Mouse (Mus musculus) forebrain, postnatal 0 days (tissue): ENCODE results near the gene Ankrd11. TPM values are rescaled to one million over a fixed set of nuclear protein-coding genes. Genes with fewer than 3 reads are reported as not detected.

Experiments used
- ATAC-seq: fragments of 200-750 bp; cut with Nextera tagmentation; 2 replicates; pipeline ENCODE4 v1.8.0; 2017; ENCODE audit warnings: mild to moderate bottlenecking, moderate library complexity
- DNase-seq: peaks from one replicate; pipeline ENCODE4 v3.0.0-alpha.2; 2015
- H3K27ac ChIP-seq: fragments of 300-500 bp; sonication (generic); 2 replicates; pipeline ENCODE4 v1.5.1; 2014; ENCODE audit warnings: low read depth, mild to moderate bottlenecking, antibody characterized with exemption, low read length, moderate library complexity, mixed read lengths
- H3K27me3 ChIP-seq: fragments of 300-500 bp; sonication (generic); 2 replicates; pipeline ENCODE4 v1.6.1; 2014; ENCODE audit warnings: mild to moderate bottlenecking, low read length, mixed read lengths; ENCODE audit not compliant: insufficient read depth
- H3K36me3 ChIP-seq: fragments of 300-500 bp; sonication (generic); 2 replicates; pipeline ENCODE4 v1.6.1; 2014; ENCODE audit warnings: mild to moderate bottlenecking, moderate library complexity; ENCODE audit not compliant: insufficient read depth
- H3K4me1 ChIP-seq: fragments of 300-500 bp; sonication (generic); 2 replicates; pipeline ENCODE4 v1.6.1; 2014; ENCODE audit warnings: antibody characterized with exemption; ENCODE audit not compliant: insufficient read depth
- H3K4me2 ChIP-seq: fragments of 300-500 bp; sonication (generic); 2 replicates; pipeline ENCODE4 v1.6.1; 2014; ENCODE audit warnings: low read depth, mild to moderate bottlenecking, moderate library complexity
- H3K4me3 ChIP-seq: fragments of 300-500 bp; sonication (generic); 2 replicates; pipeline ENCODE4 v1.5.1; 2014; ENCODE audit warnings: low read depth, low read length, mixed read lengths
- H3K9ac ChIP-seq: fragments of 300-500 bp; sonication (generic); 2 replicates; pipeline ENCODE4 v1.6.1; 2014; ENCODE audit warnings: mild to moderate bottlenecking
- H3K9me3 ChIP-seq: fragments of 300-500 bp; sonication (generic); 2 replicates; pipeline ENCODE4 v1.6.1; 2016; ENCODE audit warnings: low read length
- CTCF ChIP-seq: sonication (generic); IDR thresholded peaks from 2 replicates; pipeline ENCODE4 v1.5.1; 2016; ENCODE audit warnings: antibody characterized with exemption, control low read depth, low read depth
- WGBS: fragments of 180-500 bp; shearing (Covaris S2); extraction: QIAGEN DNeasy Blood & Tissue Kit; methylation state at CpG from one replicate; pipeline ENCODE4 v1.1.7; 2014; 5-methylcytosine and 5-hydroxymethylcytosine counted together
- polyA plus RNA-seq: library from polyadenylated mRNA; unstranded; fragments of >200 nt; fragmentation: Nextera tagmentation; extraction: Ambion mirVana; gene quantifications from 2 replicates; pipeline ENCODE4 v1.2.1, GENCODE M21; 2015
- total RNA-seq: library from RNA; depleted of rRNA; stranded (reverse); fragments of >200 nt; gene quantifications from 2 replicates; pipeline ENCODE4 v1.2.3, GENCODE M21; 2014

Gene Ankrd11
- total and polyA plus RNA-seq, 2 experiments from 2014 or later = 73.5 to 103 TPM

GRCm38 (mm10) chr8:122878231-122878630 is 163.8 kb downstream of the Ankrd11 start:
- no peaks in the 10 kb centered on the region for H3K9me3 ChIP-seq
- H3K27ac ChIP-seq = no peak overlapping the region
- peaks cover 18% of the 10 kb centered on the region for H3K36me3 ChIP-seq
- no peak overlapping the region for H3K4me2 ChIP-seq
- no peak overlapping the region for H3K4me3 ChIP-seq
- TF ChIP-seq CTCF = no peak
- no peaks in the 10 kb centered on the region for H3K27me3 ChIP-seq
- no peak for ATAC-seq
- no peak overlapping the region for H3K9ac ChIP-seq
- no peak for DNase-seq
- no peaks in the 10 kb centered on the region for H3K4me1 ChIP-seq
- WGBS = 88% methylated on average over 3 of the region's 3 CpGs

DNA sequence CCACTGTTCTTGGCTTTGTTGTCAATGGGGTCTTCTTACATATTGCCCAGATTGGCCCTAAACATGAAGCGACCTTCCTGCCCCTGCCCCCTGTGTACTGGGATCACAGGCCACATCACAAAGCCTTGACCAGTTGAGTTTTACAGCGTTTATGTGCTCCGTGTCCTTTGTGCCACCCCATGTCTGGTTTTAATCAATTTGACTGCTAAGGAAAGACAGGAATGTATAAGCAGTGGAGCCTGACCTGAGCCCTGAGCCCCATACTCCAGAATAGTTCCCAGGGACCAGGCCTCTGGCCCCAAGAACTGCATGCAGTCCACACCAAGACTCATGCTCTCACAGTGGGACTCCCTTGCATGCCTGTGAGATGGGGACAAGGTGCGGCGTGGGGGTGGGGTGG is 166.9 kb downstream of the Ankrd11 start:
- no peak for ATAC-seq
- Histone ChIP-seq H3K36me3 (no peaks in the 10 kb centered on the region), H3K4me2 (no peak overlapping the region), H3K4me1 (no peaks in the 10 kb centered on the region), H3K27me3 (no peaks in the 10 kb centered on the region), H3K9me3 (no peaks in the 10 kb centered on the region), H3K27ac (no peak overlapping the region), H3K4me3 (no peak overlapping the region), H3K9ac (no peak overlapping the region)
- WGBS = 84% methylated on average over 5 of the region's 5 CpGs
- no peak for TF ChIP-seq CTCF
- DNase-seq = no peak

GRCm38 (mm10) chr8:122873171-122873570 is 168.9 kb downstream of the Ankrd11 start:
- no peak overlapping the region for H3K4me2 ChIP-seq
- no peak overlapping the region for H3K9ac ChIP-seq
- ATAC-seq (0 out of 2 replicates have a peak, but pooled peaks have one; percentile 51), DNase-seq (no peak)
- H3K36me3 ChIP-seq = no peaks in the 10 kb centered on the region
- 45% methylated on average over 6 of the region's 6 CpGs for WGBS
- H3K4me3 ChIP-seq = no peak overlapping the region
- H3K9me3 ChIP-seq = no peaks in the 10 kb centered on the region
- no peaks in the 10 kb centered on the region for H3K4me1 ChIP-seq
- no peak for TF ChIP-seq CTCF
- no peak overlapping the region for H3K27ac ChIP-seq
- no peaks in the 10 kb centered on the region for H3K27me3 ChIP-seq

GRCm38 (mm10) chr8:122871663-122872062 is 170.4 kb downstream of the Ankrd11 start:
- no peak overlapping the region for H3K9ac ChIP-seq
- no peaks in the 10 kb centered on the region for H3K9me3 ChIP-seq
- H3K4me2 ChIP-seq = no peak overlapping the region
- no peaks in the 10 kb centered on the region for H3K4me1 ChIP-seq
- no peak overlapping the region for H3K4me3 ChIP-seq
- H3K36me3 ChIP-seq = no peaks in the 10 kb centered on the region
- DNase-seq (no peak), ATAC-seq (no peak)
- 63% methylated on average over 9 of the region's 9 CpGs for WGBS
- no peak overlapping the region for H3K27ac ChIP-seq
- H3K27me3 ChIP-seq = no peaks in the 10 kb centered on the region
- no peak for TF ChIP-seq CTCF

DNA sequence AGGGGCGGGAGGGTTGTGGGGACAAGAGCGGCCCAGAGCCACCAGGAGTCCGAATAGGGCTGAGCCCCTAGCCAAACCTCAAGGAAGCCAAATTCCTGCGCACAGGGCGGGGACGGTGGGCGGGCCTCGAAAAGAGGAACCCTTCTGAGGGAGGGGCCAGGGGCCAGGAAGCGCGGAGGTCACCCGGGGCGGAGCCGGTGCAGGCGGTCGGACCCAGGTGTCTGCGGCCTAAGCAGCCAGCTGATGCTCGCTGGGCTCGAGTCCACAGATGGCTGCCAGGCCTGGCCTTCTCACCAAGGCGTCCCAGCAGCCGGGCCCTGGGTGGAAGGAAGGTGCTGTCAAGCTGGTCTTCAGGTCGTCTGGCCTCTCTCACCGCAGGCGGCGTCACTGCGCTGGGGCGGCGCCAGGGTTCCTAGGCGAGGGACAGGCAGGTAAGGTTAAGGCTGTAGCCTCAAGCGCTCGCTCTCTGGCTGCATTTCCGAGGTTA is 171.7 kb downstream of the Ankrd11 start:
- DNase-seq = no peak
- Histone ChIP-seq H3K4me1 (no peaks in the 10 kb centered on the region), H3K4me2 (no peak overlapping the region), H3K9ac (no peak overlapping the region), H3K27ac (no peak overlapping the region), H3K9me3 (peaks cover 7% of the 10 kb centered on the region; the same call in 1 of the 2 replicates), H3K27me3 (no peaks in the 10 kb centered on the region), H3K36me3 (no peaks in the 10 kb centered on the region), H3K4me3 (no peak overlapping the region)
- ATAC-seq = no peak
- TF ChIP-seq CTCF = no peak
- WGBS = 14% methylated on average over 31 of the region's 31 CpGs

DNA sequence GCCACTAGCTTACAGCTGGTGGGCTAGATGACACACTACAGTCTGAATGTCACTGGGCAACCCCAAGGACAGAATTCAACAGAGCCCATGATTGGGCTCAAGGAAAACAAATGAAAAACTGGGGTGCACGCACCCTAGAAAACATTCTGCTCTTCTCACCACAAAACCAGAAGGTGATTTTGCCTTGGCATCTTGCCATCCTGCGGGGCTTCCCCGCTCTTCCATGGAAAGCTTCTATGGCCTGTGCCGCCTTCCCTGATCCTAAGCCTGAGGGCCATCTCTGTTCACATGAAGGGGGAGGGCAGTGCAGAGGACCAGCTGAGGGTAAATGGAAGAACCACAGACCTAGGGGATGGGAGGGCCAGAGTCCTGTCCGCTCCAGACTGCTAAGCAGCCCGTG is 174.1 kb downstream of the Ankrd11 start:
- Histone ChIP-seq H3K9ac (no peak overlapping the region), H3K36me3 (no peaks in the 10 kb centered on the region), H3K9me3 (peaks cover 7% of the 10 kb centered on the region; the same call in 1 of the 2 replicates), H3K27me3 (no peaks in the 10 kb centered on the region), H3K27ac (no peak overlapping the region), H3K4me1 (no peaks in the 10 kb centered on the region), H3K4me3 (no peak overlapping the region), H3K4me2 (no peak overlapping the region)
- ATAC-seq (no peak), DNase-seq (no peak)
- 84% methylated on average over 6 of the region's 6 CpGs for WGBS
- no peak for TF ChIP-seq CTCF

DNA sequence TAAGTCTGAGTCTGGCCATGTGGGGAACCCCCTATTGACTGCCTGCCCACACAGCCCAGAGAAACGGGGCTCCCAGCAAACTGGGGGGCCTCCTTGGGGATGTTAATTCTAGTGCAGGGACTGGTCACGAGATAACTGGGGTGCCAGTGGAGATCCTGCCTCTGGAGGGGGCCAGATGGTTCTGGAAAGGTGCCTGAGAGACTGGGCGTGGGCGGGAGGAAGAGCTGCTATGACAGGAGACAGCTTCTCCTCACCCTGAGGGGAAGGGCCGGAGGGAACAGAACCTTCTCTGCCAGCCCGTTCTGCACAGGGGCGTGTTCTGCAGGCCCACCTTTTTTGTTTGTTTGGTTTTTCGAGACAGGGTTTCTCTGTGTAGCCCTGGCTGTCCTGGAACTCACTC is 175.8 kb downstream of the Ankrd11 start:
- Histone ChIP-seq H3K9ac (no peak overlapping the region), H3K27me3 (no peaks in the 10 kb centered on the region), H3K4me3 (no peak overlapping the region), H3K27ac (no peak overlapping the region), H3K4me1 (no peaks in the 10 kb centered on the region), H3K36me3 (no peaks in the 10 kb centered on the region), H3K9me3 (peaks cover 7% of the 10 kb centered on the region; the same call in 1 of the 2 replicates), H3K4me2 (no peak overlapping the region)
- DNase-seq (no peak), ATAC-seq (no peak)
- 88% methylated on average over 8 of the region's 8 CpGs for WGBS
- TF ChIP-seq CTCF = no peak
